Mouse (Mus musculus) ovary, postnatal 36 days (tissue): ENCODE measurements around the gene AI837181.
A peak's percentile ranks its signal among the peaks of the same experiment; 100 is the strongest.

Experiments used
- DNase-seq: peaks from one replicate; pipeline ENCODE4 v3.0.0; 2022; ENCODE audit warnings: low spot score, mixed read lengths

Gene AI837181

GRCm38 (mm10) chr19:5472857-5473256 lies 47.9 kb downstream of the AI837181 start:
- no peak for DNase-seq

- DNase-seq = peak; percentile 87
Measured at GRCm38 (mm10) chr19:5473720-5474119, 48.8 kb downstream of the AI837181 start, which contains the start of gene Efemp2. TSS of gene Efemp2 (plus strand) at chr19:5473954.

GRCm38 (mm10) chr19:5474281-5475068 lies 49.5 kb downstream of the AI837181 start:
- DNase-seq = peak; percentile 59

- no peak for DNase-seq
Measured at GRCm38 (mm10) chr19:5475069-5475714, 50.2 kb downstream of the AI837181 start.
